Mouse (Mus musculus) heart, embryonic 16.5 days (tissue): ENCODE data around the gene Fam45a. TPM values are rescaled to one million over a fixed set of nuclear protein-coding genes. Genes with fewer than 3 reads are reported as not detected.
A peak's percentile ranks its signal among the peaks of the same experiment; 100 is the strongest.

ENCODE experiments used
- ATAC-seq: fragments of 200-750 bp; cut with Nextera tagmentation; replicated peaks from 2 replicates; pipeline ENCODE4 v1.8.0; 2017; ENCODE audit warnings: moderate number of reproducible peaks; ENCODE audit not compliant: insufficient read depth, low FRiP score; ENCODE audit errors: extremely low read depth
- H3K27ac ChIP-seq: fragments of 300-500 bp; sonication (generic); 2 replicates; pipeline ENCODE4 v1.5.1; 2014; ENCODE audit warnings: mild to moderate bottlenecking, low read length, control low read depth, moderate library complexity
- H3K27me3 ChIP-seq: fragments of 300-500 bp; sonication (generic); 2 replicates; pipeline ENCODE4 v1.6.1; 2014; ENCODE audit warnings: low read length, mixed read lengths; ENCODE audit not compliant: control insufficient read depth, insufficient read depth
- H3K36me3 ChIP-seq: fragments of 300-500 bp; sonication (generic); 2 replicates; pipeline ENCODE4 v1.6.1; 2014; ENCODE audit not compliant: control insufficient read depth, insufficient read depth
- H3K4me1 ChIP-seq: fragments of 300-500 bp; sonication (generic); 2 replicates; pipeline ENCODE4 v1.6.1; 2014; ENCODE audit warnings: low read length, mixed read lengths; ENCODE audit not compliant: control insufficient read depth, insufficient read depth
- H3K4me2 ChIP-seq: fragments of 300-500 bp; sonication (generic); 2 replicates; pipeline ENCODE4 v1.6.1; 2014; ENCODE audit warnings: low read depth, mild to moderate bottlenecking, control low read depth, low read length
- H3K4me3 ChIP-seq: fragments of 300-500 bp; sonication (generic); 2 replicates; pipeline ENCODE4 v1.5.1; 2014; ENCODE audit warnings: mild to moderate bottlenecking, control low read depth, low read length
- H3K9ac ChIP-seq: fragments of 300-500 bp; sonication (generic); 2 replicates; pipeline ENCODE4 v1.6.1; 2014; ENCODE audit warnings: low read length, control low read depth
- H3K9me3 ChIP-seq: fragments of 300-500 bp; sonication (generic); replicated peaks from 2 replicates; pipeline ENCODE4 v1.6.1; 2016; ENCODE audit warnings: low read length; ENCODE audit not compliant: control insufficient read depth
- WGBS: fragments of 180-500 bp; shearing (Covaris S2); extraction: QIAGEN DNeasy Blood & Tissue Kit; methylation state at CpG from one replicate; pipeline ENCODE4 v1.1.7; 2014; 5-methylcytosine and 5-hydroxymethylcytosine counted together
- polyA plus RNA-seq: library from polyadenylated mRNA; unstranded; fragments of >200 nt; fragmentation: Nextera tagmentation; extraction: Ambion mirVana; gene quantifications from 2 replicates; pipeline ENCODE4 v1.2.1, GENCODE M21; 2015

The Fam45a gene
- 18.0 and 22.7 TPM in 2 replicates for polyA plus RNA-seq

GRCm38 (mm10) chr19:60811098-60812035 is at the start of gene Fam45a:
Gene Fam45a, plus strand, starts transcription at chr19:60811585.
- Histone ChIP-seq H3K27me3 (no peaks in the 10 kb centered on the region), H3K4me1 (peaks cover 12% of the 10 kb centered on the region), H3K4me2 (peak within 1 kb of the TSS; percentile 83), H3K4me3 (peak within 1 kb of the TSS; percentile 76), H3K27ac (peak within 1 kb of the TSS; percentile 77), H3K9me3 (no peaks in the 10 kb centered on the region), H3K9ac (peak within 1 kb of the TSS; percentile 83), H3K36me3 (peaks cover 5% of the 10 kb centered on the region)
- WGBS, result 2% methylated on average over 45 of the region's 45 CpGs
- ATAC-seq, result peak; percentile 99

GRCm38 (mm10) chr19:60773366-60773765 is 38.0 kb upstream of the Fam45a start:
- H3K27ac ChIP-seq, result no peak overlapping the region
- no peaks in the 10 kb centered on the region for H3K27me3 ChIP-seq
- no peaks in the 10 kb centered on the region for H3K4me1 ChIP-seq
- 70% methylated on average over 6 of the region's 6 CpGs for WGBS
- H3K36me3 ChIP-seq, result peaks cover 67% of the 10 kb centered on the region
- no peak overlapping the region for H3K4me2 ChIP-seq
- no peaks in the 10 kb centered on the region for H3K9me3 ChIP-seq
- no peak overlapping the region for H3K4me3 ChIP-seq
- H3K9ac ChIP-seq, result no peak overlapping the region
- no peak for ATAC-seq

- no peak overlapping the region for H3K4me2 ChIP-seq
- no peaks in the 10 kb centered on the region for H3K9me3 ChIP-seq
- H3K27me3 ChIP-seq, result no peaks in the 10 kb centered on the region
- no peak overlapping the region for H3K27ac ChIP-seq
- 80% methylated on average over 3 of the region's 3 CpGs for WGBS
- peaks cover 14% of the 10 kb centered on the region for H3K4me1 ChIP-seq
- peaks cover 22% of the 10 kb centered on the region for H3K36me3 ChIP-seq
- H3K9ac ChIP-seq, result no peak overlapping the region
- no peak overlapping the region for H3K4me3 ChIP-seq
- ATAC-seq, result no peak
These were observed 29.4 kb upstream of the Fam45a start for GRCm38 (mm10) chr19:60782034-60782433.

- H3K4me1 ChIP-seq, result peaks cover 22% of the 10 kb centered on the region
- no peak overlapping the region for H3K4me3 ChIP-seq
- H3K27ac ChIP-seq, result no peak overlapping the region
- H3K4me2 ChIP-seq, result no peak overlapping the region
- H3K36me3 ChIP-seq, result peaks cover 7% of the 10 kb centered on the region; the same call in 1 of the 2 replicates
- no peak overlapping the region for H3K9ac ChIP-seq
- WGBS, result 24% methylated on average over 1 of the region's 1 CpGs
- no peaks in the 10 kb centered on the region for H3K27me3 ChIP-seq
- ATAC-seq, result no peak
- H3K9me3 ChIP-seq, result no peaks in the 10 kb centered on the region
These were observed 26.7 kb upstream of the Fam45a start for GRCm38 (mm10) chr19:60784712-60785111.

- H3K36me3 ChIP-seq, result no peaks in the 10 kb centered on the region
- H3K9ac ChIP-seq, result peak overlapping the region; percentile 26; the same call in 1 of the 2 replicates
- H3K4me1 ChIP-seq, result peaks cover 22% of the 10 kb centered on the region
- 0 out of 2 replicates have a peak overlapping the region, but pooled peaks have one; percentile 5 for H3K4me3 ChIP-seq
- no peaks in the 10 kb centered on the region for H3K9me3 ChIP-seq
- 40% methylated on average over 2 of the region's 2 CpGs for whole genome bisulfite sequencing
- no peak overlapping the region for H3K27ac ChIP-seq
- H3K4me2 ChIP-seq, result peak overlapping the region; percentile 47; the same call in 1 of the 2 replicates
- ATAC-seq, result no peak
- no peaks in the 10 kb centered on the region for H3K27me3 ChIP-seq
These were observed 23.8 kb upstream of the Fam45a start for GRCm38 (mm10) chr19:60787465-60788150.

GRCm38 (mm10) chr19:60788214-60788960 is 23.0 kb upstream of the Fam45a start:
- Histone ChIP-seq H3K36me3 (no peaks in the 10 kb centered on the region), H3K4me1 (peaks cover 20% of the 10 kb centered on the region), H3K4me2 (peak overlapping the region; percentile 76), H3K4me3 (peak overlapping the region; percentile 42), H3K9ac (peak overlapping the region; percentile 95), H3K27ac (no peak overlapping the region), H3K9me3 (no peaks in the 10 kb centered on the region), H3K27me3 (no peaks in the 10 kb centered on the region)
- ATAC-seq, result no peak
- WGBS, result 33% methylated on average over 6 of the region's 6 CpGs

- 1% methylated on average over 7 of the region's 7 CpGs for WGBS
- Histone ChIP-seq H3K4me1 (peaks cover 20% of the 10 kb centered on the region), H3K36me3 (no peaks in the 10 kb centered on the region), H3K4me3 (peak overlapping the region; percentile 81), H3K4me2 (peak overlapping the region; percentile 71), H3K9me3 (no peaks in the 10 kb centered on the region), H3K27ac (peak overlapping the region; percentile 99), H3K27me3 (no peaks in the 10 kb centered on the region), H3K9ac (peak overlapping the region; percentile 95)
- no peak for ATAC-seq
These were observed 21.9 kb upstream of the Fam45a start for GRCm38 (mm10) chr19:60789452-60789851.

GRCm38 (mm10) chr19:60789919-60790506 is 21.4 kb upstream of the Fam45a start:
- peaks cover 20% of the 10 kb centered on the region for H3K4me1 ChIP-seq
- ATAC-seq, result peak; percentile 56
- peak overlapping the region; percentile 95 for H3K9ac ChIP-seq
- peak overlapping the region; percentile 71 for H3K4me2 ChIP-seq
- peak overlapping the region; percentile 81 for H3K4me3 ChIP-seq
- H3K27ac ChIP-seq, result peak overlapping the region; percentile 99
- WGBS, result under 1% methylated on average over 60 of the region's 60 CpGs
- no peaks in the 10 kb centered on the region for H3K36me3 ChIP-seq
- no peaks in the 10 kb centered on the region for H3K27me3 ChIP-seq
- no peaks in the 10 kb centered on the region for H3K9me3 ChIP-seq
